Mouse (Mus musculus): ENCODE data around the gene Stard3.
"Not testable (repeated sequence)": the region's sequence is repeated elsewhere in the genome, so short reads cannot be mapped to it uniquely, and the experiment has no call there.

The Stard3 gene

DNA sequence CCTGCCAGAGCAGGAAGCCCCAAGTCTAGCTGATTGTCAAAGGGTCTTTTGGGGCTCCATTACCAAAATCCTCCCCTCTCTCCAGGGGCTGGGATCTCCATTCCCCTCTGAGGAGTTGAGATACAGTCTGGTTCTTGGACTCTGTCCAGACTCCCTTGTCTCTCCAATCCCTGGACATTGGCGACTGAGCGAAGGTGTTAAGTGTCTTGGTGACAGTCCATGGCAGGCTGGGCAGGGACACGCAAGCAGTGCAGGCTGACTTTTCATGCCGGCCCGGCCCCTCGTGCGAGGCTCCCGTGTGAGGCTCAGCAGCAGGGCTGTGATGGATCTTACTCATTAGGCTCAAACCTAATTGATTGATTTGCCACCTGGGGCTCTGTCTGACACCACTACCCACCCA is 16.1 kb downstream of the Stard3 start:
- DNase-seq (ENCODE audit: low read depth, low spot score), result no peak

DNA sequence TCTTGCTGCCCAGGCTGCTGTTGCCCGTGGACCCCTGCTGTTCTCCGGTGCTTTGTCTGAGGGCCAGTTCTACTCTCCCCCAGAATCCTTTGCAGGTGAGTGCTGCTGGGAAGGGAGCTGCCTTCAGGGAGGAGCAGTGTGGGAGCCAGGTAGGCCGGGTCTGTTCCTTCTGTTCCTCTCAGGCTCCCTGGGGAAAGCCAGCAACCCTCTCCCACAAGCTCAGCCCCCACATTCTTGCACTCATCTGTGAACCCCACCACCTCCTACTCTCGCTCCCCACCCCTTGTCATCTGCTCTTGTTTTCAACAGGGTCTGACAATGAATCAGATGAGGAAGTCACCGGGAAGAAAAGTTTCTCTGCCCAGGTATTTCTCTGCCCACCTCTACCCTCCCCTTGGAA is 18.6 kb downstream of the Stard3 start:
- no peak for DNase-seq (ENCODE audit: low read depth, low spot score)

DNA sequence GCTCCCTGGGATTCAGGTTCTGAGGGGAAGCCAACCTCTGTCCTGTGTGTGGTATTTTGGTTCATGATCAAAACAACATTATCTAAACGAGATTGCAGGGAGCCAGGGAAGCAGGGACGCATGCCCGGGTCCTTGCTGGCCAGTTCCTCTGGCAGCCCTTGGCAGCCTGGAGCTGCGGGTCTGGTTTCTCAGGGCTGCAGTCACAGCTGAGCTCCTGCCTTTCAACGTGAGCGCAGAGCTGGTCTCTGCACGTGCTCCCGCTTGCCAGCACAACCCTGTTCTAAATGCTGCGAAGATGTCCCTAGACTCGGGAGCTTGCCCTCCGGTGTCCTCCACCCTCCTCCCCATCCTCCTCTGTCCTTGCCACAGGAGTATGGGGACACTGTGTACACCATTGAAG is 19.6 kb downstream of the Stard3 start:
- no peak for DNase-seq (ENCODE audit: low read depth, low spot score)

GRCm38 (mm10) chr11:98379379-98379778 is 21.2 kb downstream of the Stard3 start:
- DNase-seq (ENCODE audit: low read depth, low spot score), result no peak

GRCm38 (mm10) chr11:98380106-98380505 is 21.9 kb downstream of the Stard3 start:
- DNase-seq (ENCODE audit: low read depth, low spot score), result no peak

GRCm38 (mm10) chr11:98381651-98382050 is 23.5 kb downstream of the Stard3 start:
- no peak for DNase-seq (ENCODE audit: low read depth, low spot score)

DNA sequence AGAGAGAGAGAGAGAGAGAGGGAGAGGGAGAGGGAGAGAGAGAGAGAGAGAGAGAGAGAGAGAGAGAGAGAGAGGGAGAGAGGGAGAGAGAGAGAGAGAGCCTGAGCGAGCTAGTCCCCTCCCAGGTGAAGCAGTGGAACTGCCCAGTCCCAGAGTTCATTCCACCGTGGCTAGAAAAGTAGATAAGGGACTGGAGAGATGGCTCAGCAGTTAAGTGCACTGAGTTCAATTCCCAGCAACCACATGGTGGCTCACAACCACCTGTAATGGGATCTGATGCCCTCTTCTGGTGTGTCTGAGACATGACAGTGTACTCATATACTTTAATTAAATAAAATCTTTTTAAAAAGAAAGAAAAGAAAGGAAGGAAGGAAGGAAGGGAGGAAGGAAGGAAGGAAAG is 24.2 kb downstream of the Stard3 start:
- DNase-seq (ENCODE audit: low read depth, low spot score), result not testable (repeated sequence)

DNA sequence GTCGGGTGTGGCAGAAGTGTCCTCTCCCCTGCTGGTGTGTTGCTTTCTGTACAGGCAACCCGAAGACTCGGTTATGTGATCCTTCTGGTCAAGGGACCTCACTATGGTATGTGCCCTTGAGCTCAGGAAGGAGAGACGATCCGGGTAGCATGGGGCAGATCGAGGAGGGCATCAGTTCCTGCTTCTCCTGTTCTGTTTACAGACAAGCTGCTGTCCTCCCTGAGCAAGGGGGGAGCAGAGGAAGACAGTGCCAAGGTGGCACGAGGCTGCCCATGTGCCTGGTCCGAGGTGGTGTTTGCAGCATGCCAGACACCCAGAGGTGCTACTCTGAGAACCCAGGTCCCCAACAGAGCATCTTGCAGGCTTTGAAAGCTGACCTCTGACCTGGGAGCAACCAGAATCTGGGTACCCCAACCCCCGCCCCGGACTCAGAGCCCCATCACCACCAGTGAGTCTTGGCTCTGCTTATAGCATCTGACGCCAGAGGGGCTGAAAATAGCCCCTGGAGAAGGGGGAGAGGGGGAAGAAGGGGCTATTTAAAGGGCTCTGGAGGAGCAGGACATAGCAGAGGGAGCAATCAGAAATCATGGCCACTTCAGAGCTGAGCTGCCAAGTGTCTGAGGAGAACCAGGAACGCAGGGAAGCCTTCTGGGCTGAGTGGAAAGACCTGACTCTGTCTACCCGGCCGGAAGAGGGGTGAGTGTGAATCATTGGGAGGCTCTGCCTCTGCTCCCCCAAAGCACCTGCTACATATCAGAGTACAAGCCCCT is 25.3 kb downstream of the Stard3 start, which contains the start of gene Tcap:
Gene Tcap (plus strand): TSS at position 551 of the 770 bp plus-strand sequence.
- no peak for DNase-seq (ENCODE audit: low read depth, low spot score)

DNA sequence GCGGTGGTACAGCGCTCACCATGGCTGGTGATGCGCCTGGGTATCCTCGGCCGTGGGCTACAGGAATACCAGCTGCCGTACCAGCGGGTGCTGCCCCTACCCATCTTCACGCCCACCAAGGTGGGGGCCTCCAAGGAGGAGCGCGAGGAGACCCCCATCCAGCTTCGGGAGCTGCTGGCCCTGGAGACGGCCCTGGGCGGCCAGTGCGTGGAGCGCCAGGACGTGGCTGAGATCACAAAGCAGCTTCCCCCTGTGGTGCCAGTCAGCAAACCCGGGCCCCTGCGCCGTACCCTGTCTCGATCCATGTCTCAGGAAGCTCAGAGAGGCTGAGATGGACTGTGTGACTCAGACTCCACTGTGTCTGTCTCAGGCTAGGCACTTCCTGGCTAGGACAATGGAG is 26.0 kb downstream of the Stard3 start:
- DNase-seq (ENCODE audit: low read depth, low spot score), result no peak

DNA sequence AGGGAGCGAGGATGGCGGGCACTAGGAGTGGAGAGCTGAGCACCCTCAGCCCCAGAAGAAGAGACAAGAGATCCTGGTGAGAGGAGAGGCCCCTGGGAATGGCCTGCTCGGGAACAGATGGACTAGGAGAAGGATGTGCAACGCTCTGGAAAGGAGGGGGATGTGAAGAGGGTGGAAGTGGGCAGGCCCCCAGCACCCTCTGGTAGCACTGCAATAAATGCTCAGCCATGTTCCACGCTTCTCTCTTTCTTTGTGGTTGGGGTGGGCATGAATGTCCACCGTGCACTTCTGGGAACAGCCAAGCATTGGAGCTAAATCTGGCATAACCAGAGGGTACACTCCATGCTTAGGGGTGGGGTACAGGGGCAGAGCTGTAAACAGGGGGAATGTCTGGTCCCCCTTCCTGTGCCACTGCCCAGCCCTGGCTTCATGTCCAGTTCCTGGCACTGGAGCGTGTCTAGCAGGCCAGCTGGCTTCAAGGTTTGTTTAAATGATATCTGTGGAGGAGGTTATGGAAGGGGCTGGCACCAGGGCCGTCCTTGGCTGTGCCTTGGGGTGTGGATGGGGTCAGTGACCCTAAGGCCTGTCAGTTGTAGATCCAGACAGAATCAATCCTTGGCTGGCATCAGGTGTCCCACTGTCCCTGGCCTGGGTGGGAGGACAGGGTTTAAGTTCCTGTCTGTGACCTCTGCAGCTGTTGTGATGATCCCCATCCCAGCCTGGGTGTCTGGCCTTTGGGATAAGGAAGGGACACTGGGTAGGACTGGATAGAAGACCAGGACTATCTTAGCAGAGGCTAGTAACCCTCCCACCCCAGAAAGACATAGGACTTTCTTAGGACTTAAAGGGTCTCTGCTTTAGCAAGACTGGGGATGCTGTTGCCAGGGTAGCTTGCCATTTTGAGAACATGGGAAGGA is 26.8 kb downstream of the Stard3 start:
- no peak for DNase-seq (ENCODE audit: low read depth, low spot score)

- no peak for DNase-seq (ENCODE audit: low read depth, low spot score)
Observed at GRCm38 (mm10) chr11:98385638-98386585, 27.7 kb downstream of the Stard3 start, which contains the start of gene Pnmt. Gene Pnmt (plus strand): TSS chr11:98386450.

DNA sequence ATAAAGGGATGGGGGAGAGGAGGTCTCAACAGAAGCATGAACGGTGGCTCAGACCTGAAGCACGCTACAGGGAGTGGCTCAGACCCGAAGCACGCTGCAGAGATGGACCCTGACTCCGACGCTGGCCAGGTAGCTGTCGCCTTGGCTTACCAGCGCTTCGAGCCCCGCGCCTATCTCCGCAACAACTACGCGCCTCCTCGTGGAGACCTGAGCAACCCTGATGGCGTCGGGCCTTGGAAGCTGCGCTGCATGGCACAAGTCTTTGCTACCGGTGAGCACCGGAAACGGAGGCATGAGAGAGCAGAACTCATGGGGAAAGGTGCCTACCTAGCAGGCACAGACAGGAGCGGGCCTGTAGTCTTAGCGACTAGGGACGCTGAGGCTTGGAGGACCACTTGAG is 28.4 kb downstream of the Stard3 start:
- peak; percentile 40 for DNase-seq (ENCODE audit: low read depth, low spot score)

- no peak for DNase-seq (ENCODE audit: low read depth, low spot score)
Observed at GRCm38 (mm10) chr11:98387056-98387577, 28.9 kb downstream of the Stard3 start.

- DNase-seq (ENCODE audit: low read depth, low spot score), result no peak
Observed at GRCm38 (mm10) chr11:98388282-98388681, 30.1 kb downstream of the Stard3 start.

DNA sequence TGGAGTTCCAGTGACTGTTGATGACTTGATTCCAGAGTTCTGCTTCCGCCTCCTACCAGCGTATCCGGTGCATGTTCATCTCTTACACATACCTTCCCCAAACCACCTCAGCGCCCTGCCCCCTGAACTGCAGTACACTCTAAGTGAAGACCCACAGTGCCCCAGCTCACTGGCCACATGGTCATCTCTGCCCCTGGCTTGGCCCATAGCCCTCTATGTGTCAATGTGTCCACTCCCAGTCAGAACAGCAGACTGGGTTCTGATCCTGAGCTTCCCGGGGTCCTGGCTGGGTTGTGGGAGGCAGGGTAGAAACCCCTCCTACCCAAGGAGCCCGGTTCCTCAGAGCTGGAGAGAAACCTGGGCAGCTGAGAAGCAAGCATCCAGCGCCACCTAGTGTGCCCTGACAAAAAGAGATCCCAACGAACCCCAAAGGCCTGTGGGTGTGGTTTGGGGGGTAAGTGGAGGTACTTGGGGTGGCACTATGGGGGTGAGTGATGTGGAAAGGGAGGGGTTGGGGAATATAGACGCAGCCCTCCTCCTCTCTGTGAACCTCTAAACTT is 31.1 kb downstream of the Stard3 start:
- peak; percentile 58 for DNase-seq (ENCODE audit: low read depth, low spot score)

DNA sequence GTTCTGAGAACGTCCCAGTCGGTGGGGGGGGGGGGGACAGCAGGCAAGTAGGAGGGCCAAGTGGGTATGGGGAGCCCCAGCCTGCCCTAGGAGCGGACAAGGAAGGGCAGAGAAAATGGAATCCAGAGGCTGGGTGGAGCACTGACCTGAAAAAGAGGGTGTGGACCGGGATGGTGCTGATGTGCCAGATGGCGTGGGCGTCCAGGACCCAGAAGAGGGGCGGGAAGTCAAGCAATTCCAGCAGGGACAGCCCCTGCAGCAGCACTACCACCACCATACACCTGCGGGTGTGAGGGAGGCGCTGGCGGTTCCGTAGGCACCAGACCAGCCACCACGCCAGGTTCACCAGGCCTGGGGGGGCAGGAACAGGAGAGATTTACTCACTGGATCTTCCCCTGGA is 32.0 kb downstream of the Stard3 start:
- DNase-seq (ENCODE audit: low read depth, low spot score), result no peak

DNA sequence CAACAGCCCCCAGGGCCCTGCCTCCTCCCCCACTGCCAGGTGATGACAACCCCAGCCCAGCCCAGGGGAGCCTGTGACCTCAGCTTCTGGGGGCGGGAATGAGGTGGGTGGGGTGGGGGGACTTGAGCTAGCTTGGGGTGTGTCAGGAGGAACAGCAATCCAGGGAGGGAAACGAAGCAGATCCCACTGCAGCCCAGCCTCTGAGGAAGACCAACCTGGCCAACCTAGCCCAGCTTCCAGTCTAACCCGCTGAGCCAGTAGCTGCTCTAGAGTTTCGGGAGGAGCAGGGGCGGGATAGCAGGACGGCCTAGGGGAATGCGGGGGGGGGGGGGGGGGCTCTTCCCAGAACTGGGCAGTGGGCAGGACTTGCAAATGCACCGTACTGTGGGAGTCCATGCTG is 33.9 kb downstream of the Stard3 start:
- DNase-seq (ENCODE audit: low read depth, low spot score), result no peak

GRCm38 (mm10) chr11:98392645-98393044 is 34.5 kb downstream of the Stard3 start:
- DNase-seq (ENCODE audit: low read depth, low spot score), result no peak

DNA sequence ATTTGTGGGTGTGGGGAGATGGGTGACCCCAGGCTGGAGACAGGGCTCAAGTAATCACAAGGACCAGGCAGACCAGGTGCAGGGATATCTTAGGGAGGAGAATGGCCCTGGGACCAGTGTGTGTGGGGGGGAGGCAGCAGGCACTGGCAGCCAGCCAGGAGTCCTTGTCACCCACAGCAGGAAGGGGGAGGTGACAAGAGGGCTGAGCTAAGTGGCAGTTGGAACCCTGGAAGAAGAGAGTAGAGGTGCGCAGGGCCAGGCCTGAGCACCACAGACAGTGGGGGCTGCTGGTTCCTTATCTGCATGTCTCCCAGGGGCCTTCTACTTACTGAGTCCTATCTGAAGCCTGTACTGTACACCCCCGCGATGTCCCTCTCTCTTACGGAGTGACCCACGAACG is 35.1 kb downstream of the Stard3 start:
- DNase-seq (ENCODE audit: low read depth, low spot score), result no peak

GRCm38 (mm10) chr11:98394301-98394700 is 36.1 kb downstream of the Stard3 start:
- DNase-seq (ENCODE audit: low read depth, low spot score), result no peak

DNA sequence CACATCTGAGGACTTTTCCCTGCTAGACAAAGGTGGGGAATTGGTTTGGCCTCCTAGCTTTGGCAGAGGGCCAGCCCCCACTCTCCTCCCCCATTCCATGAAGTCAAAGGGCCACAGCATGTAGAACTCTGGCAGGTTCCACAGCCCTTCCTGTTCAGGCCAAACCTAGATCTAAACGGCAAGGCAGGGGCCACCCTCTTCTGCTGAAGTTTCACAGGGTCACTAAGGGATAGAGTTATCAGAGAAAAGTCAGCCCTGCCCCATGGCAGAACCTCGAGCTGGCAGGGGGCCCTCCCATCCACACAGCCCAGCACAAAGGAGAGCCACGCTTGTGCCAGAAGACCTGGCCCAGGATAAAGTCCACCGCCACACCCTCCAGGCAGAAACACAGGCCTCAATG is 36.9 kb downstream of the Stard3 start:
- DNase-seq (ENCODE audit: low read depth, low spot score), result no peak
